Mouse (Mus musculus): ENCODE results near the gene Tmem74b. TPM values are rescaled to one million over a fixed set of nuclear protein-coding genes. Genes with fewer than 3 reads are reported as not detected.
A peak's percentile ranks its signal among the peaks of the same experiment; 100 is the strongest.

Gene Tmem74b
- 1 to 10 TPM in 1 of 2 experiments, under 1 TPM in 1; 0.23 to 1.6 TPM for total RNA-seq (2021)
- long read RNA-seq, experiment 1, partial matches to known transcripts = 0 of 1 reads
- long read RNA-seq, experiment 1, other reads (novel, unspliced or antisense) = 0 of 1 reads
- long read RNA-seq, experiment 2, partial matches to known transcripts = 0 of 1 reads
- long read RNA-seq, experiment 2, other reads (novel, unspliced or antisense) = 0 of 1 reads

DNA sequence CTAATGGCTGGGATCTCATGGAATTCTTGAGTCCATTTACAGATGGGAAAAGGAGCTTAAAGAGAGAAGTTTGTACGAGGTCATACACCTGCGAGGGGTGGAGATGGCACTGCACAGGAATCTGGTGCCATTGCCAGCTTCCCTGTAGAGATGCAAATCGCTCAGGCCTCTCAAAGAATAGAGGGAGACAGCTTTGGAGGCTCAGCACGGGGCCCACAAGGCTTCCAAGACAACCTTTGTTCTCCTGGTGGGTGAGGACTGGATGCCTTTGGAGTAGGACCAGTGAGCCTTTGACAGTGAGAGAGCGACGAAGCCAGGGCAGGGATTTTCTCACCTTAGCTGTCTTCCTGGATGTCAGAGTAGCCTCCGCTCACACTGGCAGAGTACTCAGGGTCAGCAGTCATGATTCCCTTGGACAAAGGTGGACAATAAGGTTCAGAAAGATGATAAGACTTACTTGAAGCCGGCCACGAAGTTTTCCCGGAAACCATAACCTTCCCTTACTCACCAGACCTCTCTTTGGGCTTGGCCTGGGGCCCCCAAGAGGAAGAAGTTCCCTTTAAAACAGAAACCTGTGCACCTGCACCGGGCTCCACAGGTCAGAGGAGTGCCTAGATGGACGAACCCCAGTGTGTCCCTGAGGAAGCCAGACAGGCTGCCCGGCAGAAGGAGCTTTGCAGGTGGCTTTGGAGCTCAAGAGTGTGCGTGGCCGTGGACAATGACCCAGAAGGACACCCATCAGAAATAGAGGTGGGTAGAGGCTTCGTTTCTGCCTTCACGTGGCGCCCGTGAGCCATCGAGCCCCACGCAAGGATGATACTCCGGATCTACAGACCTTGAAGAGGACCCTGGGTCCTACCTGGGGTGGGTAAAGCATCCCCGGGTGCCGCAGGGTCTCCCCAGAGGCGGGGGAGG, at the start of gene Tmem74b:
Gene Tmem74b (plus strand): TSS at position 778 of the 915 bp plus-strand sequence.
- no peak for DNase-seq

DNA sequence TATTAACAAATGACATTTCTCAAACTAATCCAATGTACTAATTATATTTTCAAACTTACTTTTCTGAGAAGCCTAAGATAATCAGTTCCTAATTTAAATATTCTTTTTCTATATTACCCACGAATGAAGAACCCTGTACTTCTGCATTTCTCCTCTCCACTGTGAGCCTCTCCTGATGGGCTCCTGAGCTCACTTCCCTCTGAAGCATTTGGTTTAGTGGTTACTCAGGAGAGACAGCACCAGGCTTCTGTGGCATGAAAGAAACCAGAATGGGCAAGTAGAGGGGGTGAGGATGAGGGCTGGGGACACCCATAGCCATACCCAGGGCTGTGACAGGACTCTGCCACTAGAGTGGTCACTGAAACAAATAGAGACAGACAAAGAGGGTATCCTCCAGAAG, 49.8 kb upstream of the Tmem74b start:
- no peak for DNase-seq

DNA sequence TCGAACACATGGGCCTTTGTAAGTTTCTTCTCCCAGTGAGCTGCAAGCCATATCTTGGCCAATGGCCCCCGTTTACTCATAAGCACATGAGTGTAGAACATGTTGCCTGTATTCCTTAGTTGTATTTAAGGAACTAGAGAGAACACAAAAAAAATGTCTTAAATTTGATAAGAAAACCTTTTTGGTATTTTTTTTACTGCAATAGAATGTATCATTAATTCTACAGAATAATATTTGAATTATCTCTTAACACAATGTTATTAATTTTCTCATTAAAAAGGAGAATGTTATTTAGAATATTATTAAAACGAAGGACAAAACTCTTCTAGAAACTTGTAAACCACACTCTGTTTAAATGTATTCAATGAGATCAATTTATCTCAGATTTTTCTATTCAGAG, 33.4 kb upstream of the Tmem74b start, which contains the start of gene Rad21l:
Gene Rad21l (minus strand): TSS at position 101 of the 400 bp plus-strand sequence.
- no peak for DNase-seq

DNA sequence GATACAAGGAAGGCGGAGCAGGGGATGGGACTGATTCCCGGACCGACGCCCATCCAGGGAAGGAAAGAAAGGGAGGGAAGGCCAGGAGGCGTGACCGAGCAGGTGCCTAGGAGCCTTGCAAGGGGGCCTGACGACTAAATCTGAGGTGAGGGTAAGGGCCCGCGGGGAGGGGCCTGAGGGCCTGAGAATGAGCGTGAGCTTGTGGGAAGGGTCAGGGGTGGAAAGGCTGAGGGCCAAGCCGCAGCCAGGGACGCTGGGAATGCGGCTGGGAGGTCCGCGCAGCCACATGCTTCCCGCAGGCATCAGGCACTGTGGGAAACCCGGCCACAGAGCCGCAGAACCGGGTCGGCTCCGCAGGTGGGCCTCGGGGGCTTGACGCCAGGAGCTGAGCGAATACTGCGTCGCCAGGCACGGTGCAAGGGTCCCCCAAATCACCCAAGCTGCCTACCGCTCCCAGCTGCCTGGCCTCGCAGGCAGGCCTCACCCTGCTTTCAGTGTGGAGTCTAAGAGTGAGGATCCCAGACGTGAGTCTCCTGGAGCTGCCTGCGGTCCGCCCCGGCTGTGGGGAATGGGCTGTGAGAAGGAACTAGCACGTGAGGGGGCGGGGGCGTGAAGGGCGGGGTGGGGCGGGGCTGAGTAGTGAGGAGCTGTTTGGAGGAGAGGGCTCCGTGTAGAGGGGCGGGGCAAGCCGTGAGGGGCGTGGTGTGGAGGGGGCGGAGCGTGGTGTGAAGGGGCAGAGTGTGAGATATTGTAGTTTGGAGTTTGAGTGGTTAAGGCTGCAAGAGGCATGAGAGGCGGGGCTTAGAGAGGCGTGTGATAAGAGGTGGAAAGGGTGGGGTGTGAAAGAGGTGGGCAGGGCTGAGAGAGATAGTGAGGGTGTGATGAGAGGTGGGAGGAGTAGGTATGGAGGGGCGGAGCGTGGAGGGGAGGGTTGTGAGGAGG, 31.5 kb upstream of the Tmem74b start:
- DNase-seq = no peak

DNA sequence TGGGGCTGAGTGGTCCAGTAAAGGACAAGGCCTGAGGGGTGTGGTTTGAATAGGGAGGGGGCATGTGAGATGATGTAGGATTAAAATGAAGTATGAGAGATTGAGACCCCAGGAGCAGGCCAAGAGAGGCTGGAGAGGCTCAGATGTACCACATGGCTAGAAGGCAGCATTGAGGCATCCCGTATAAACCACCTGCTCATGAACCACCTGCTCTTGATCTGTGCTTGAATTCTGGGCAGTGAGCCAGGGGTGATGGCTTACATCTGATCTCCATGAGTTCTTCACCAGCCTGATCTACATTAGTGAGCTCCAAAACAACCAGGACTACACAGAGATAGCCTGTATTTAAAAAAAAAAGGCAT, 30.9 kb upstream of the Tmem74b start:
- DNase-seq = no peak

DNA sequence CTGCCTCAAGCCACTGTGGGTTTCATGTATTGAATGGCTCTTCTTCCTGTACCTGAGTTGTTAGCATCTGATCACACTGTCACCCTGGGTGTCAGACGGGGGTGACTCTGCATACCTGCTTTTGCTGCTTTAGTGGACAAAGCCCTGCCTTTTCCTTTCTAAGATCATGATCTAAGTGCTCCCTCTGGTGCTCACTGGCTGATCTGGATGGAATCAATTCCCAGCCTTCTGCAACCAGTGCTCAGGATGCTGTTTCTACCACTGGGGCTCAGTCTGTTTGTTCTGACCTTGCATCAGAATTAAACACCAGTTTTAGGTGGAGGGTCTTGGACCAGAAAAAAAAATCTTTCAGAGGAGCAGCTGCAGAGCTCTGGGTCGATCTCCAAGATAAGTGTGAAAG, 25.6 kb upstream of the Tmem74b start:
- DNase-seq = peak in 1 of 2 experiments; percentile 8

DNA sequence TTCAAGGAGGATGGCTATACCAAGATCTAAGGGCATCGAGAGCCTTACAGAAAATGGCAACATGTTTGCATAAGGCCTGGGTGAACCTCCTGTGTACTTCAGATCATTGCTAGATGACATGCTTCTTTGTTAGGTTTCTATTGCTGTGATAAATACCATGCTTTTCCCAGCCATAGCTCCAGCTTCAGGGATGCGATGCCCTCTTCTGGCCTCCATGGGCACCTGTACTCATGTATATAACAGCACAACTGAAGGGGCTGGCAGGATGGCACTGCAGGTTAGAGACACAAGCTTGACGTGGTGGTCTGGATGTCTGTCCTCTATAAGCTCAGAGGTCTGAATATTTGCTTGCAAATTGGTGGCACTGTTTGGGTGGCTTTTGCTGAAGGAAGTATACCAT, 19.5 kb upstream of the Tmem74b start:
- peak; percentile 17 to 35 for DNase-seq

DNA sequence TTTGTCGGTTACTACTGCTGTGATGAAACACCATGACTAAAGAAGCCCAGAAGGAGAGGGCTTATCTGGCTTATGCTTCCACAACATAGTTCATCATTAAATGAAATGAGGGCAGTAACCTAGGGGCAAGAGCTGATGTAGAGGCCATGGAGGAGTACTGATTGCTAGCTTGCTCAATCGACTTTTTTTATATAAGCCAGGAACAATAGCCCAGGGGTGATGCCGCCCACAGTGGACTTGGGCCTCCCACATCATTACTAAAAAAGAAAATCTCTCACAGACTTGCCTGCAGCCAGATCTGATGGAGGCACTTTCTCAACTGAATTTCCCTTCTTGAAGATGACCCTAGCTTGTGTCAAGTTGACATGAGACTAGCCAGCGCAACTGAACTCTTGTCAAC, 18.8 kb upstream of the Tmem74b start:
- DNase-seq = no peak

DNA sequence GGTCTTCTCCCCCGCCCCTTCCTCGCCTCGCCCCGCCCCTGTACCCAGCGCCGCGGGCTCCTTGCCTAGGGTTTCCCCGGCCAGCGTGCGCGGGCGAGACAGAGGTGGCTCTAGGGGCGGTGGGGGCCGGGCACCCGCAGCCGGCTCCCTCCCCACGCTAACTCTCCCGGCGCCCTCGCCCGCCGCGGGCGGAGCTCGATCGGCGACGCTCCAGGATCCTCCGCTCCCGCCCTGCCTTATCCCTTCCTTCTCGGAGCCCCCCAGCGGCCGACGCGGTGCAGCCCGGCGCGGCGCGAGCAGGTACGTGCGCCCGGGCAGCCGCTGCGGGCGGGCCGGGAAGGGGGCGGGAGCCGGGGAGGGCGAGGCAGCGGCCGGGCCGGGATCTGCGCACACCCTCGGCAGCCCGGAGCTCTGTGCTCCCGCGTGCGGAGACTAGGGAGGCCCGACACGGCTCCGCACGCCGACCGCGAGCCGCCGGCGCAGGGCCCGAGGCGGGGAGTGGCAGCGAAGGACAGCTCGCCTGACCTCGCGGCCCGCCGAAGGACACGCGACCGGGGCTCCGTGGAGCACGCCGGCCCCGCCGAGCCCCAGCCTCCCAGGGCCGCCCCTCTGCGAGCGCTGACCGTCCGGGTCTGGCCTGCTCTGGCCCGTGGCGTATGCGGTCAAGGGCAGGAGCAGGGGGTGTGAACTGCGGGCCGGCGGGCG, 490 bp downstream of the Tmem74b start:
- DNase-seq = peak; percentile 59 to 69

DNA sequence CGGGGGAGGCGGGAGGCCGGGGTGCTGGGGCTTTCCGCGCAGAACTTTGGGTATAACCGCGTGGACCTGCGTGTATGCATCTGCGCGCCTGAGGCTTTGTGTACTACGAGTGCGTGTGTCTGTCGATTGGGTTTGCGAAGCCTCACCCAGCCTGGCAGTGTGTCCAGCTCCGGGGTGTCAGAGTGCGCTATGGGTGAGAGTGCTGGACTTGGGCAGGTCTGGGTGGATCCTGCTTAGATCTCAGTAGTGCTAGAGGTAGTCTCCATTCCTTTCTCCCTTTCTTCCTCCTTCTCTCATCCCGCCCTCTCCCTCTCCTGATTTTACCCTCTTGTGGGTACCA, 1.0 kb downstream of the Tmem74b start:
- no peak for DNase-seq

DNA sequence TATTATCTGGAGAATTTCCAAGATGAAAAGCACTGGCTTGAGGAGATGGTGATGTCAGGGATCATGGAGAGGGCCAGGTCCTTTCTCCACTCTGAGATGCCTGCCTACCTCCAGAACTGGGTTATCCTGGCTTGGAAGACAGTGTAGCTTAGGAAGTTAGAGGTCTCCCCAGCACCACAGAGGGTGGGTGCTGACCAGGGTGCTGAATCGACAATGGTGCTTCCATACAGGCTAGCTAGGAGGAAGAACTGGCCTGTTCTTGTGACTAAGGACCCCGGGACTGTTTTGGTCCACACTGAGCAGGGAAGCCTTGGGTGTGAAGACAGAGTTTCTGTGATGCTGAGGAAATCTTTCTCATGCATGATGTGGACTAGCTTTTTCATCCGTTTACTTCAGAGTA, 10.8 kb downstream of the Tmem74b start:
- DNase-seq = peak; percentile 40 to 58

DNA sequence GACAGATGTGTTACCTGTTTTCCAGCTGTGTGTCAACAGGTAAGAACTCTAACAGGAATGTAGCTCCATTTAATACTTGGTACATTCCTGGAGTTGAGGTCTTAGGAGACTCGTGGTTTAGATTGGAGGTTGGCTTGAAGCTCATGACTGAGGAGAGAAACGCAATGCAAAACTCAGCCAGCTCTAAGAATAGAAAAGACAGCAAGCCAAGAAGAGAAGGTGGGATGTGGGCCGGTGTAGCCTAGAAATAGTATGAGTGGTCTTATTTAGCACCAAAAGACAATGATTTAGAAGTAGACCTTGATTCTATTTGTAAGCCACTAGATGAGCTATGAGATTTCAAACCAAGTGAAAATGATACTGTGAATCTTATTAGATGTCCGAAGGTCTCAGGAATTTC, 13.7 kb downstream of the Tmem74b start:
- no peak for DNase-seq

DNA sequence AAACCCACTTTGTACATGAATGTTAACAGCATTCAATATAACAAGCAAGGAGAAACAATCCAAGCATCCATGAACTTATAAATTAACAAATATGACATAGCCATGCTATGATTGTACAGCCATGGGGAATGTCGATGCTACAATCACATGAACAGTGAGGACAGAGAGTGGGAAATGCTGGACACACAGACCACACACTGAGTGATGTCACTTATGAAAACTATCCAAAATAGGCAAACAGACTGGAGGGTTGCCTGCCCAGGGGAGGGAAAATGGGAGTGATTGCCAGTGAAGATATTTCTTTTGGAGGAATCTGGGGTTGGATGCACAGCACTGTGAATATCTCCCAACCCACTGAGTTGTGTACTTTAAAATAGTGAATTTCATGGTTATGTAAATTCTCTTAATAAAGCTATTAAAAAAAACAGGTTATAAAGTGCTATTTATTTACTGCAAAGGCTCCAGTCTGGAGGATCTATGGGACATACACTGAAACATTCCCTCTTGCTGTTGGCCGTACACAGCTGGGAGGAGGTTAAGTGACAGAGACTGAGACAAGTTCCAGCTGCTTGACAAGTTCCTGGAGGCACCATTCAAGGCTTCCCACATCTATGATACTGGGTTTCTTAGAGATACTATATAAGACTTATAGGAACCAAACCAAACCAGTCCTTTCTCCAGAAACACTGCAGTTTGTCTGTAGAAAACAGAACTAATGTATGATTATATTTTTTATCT, 14.7 kb downstream of the Tmem74b start:
- DNase-seq = no peak

DNA sequence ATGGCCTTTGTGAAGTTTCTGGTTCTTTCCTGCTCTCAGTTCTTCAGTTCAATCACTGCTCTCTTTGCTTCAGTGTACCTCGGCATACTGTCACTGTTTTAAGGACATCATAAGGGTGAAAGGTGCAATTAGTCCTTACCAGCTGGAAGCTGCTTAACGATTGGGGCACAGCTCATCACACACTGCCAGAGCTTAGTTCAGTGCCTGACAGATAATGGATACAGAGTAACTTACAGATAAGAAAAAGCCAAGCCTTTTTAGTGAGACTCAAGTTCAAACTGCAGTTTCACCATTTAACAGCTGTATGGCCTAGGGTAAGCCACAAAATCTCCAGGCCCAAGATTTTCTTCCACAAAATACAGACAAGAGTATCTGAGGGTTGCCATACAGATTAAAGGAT, 22.3 kb downstream of the Tmem74b start:
- DNase-seq = no peak

DNA sequence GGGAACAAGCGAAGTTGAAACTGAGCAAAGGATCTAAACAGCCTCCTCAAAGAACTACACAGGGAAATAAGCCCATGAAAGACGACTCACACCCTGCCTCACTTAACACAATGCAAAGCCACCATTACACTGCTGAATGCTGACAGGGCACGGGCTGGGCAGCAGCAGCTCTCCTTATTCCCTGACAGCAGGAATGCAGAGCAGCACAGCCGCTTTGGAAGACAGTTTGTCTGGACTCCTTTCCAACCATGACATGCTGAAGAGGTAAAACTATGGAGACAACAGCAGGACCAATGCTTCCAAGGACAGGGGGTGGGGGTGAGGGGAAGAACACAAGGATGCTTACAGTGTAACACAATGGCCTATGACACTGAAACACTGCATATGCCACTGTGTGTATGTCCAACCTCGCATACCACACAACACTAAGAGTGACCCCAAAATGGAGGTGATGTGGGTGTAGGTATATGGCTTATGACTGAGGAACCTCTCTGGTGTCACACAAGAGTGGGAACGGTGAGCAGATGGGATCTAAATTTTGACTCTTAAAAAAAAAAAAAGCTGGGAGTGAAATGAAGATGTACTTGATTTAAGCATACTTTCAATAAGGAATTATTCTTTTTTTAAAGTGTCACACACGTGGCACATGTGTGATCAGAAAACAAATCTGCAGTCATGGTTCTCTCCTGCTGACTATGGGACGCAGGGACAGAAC, 31.5 kb downstream of the Tmem74b start:
- no peak for DNase-seq

DNA sequence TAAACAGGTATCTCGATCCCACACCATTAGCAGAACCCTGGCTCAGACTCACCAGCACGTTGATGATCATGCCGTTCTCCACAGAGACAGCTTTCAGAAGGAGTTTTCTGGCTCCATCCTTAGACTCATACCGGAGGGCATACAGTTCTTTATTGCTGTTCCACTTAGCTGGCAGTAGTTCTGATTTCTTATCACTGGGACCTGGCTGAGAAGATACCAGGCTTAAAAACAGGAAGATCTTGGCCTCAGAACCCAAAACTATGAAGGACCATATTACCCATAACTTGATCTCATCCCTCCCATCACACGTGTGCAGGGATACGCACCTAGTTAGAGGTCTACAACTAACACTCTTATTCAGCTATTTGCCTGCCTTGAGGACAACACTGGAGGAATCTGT, 33.6 kb downstream of the Tmem74b start:
- no peak for DNase-seq

DNA sequence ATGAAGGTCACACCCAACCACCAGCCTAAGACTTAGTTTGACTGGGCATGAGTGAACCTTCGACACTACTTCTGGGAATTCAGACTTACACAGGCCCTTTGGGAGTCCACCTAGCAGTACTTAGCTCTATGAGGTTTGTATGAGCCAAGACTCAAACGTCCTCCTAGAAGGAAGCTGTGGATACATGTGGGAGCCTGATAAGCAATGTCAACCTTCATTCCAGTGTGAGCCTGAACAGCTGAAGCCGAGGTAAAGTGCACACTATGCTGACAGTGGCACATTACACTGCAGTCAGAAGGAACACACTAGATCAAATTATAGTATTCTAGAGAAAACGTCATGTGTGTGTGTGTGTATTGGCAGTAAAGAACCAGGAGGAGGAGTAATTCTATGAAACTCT, 36.7 kb downstream of the Tmem74b start:
- no peak for DNase-seq

DNA sequence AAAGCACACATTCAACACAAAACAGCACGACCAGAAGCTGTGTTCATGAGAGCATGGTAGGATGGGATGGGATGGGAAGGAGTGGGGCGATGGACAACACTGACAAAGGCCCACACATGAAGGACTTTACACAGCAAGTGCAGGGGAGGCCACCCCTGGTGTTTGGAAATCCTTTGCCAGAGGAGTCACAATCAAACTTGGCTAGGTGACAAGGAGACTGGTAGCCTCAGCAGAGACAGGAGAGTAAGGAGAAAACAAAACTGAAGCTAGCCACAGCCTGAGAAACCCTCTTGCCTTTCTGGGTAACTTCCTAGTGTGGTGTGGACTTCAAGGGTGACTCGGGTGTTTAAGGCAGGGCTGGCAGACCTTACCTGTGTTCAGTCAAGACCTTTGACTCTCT, 37.3 kb downstream of the Tmem74b start:
- no peak for DNase-seq

DNA sequence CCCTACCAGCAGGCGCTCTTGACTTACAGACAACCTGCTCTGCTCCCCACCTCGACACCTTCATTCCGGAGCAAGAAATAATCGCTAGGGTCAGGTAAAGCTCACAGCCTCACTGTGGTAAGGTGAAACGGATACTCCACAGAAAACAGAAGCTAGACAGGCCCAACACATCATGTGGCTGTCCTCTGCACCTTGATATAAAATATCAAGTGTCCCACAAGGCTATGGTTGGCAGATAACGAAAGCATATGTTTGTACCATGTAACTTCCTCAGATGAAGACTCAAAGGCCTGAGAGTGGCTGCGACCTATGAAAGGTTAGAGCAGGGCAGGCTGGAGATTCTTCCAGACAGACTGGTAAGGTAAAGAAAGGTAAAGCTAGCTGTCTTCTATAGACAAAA, 37.7 kb downstream of the Tmem74b start:
- no peak for DNase-seq

DNA sequence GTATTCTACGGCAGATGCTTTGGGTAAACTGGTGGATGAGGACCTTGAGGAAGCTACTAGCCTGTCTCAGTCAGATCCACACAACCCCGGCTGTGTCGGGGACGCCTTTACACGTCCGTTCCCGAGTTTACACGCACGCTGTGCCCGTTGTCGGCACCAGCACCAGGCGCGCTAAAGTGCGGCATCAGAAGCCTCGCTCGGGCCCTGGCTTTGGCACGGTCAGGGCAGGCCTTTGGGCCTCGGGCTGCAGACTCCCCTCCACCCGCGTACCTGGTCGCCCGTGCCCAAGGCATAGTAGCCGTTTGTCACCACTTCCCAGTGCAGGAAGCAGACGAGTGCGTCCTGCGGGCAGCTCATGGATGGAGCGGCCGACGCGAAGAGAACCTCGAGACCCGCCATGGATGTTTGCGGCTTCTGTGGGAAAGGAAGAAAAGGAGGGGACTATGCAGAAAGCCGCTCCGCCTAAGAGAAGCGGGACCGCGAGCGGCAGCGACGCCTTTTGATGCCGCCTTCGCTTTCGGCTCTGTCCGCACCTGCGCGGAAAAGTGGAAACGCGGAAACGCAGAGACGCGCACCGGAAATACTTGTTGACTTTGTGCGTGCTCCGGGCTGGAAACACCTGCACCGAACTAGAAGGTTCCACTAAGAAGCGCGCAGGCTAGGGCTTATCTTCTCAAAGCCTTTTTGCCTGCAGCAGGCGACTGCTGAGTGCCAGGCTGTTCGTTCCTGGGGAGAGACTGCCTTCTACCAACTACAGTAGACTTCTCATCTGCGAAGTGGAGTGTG, 39.1 kb downstream of the Tmem74b start:
- DNase-seq = peak; percentile 88 to 89

Data from adrenal gland, postnatal 36 days (tissue).